Mouse (Mus musculus): ENCODE data around the gene Nfkbie. TPM values are rescaled to one million over a fixed set of nuclear protein-coding genes. Genes with fewer than 3 reads are reported as not detected.

Nfkbie gene
- total RNA-seq, 1 experiment from 2014 or later: 3.6 TPM

DNA sequence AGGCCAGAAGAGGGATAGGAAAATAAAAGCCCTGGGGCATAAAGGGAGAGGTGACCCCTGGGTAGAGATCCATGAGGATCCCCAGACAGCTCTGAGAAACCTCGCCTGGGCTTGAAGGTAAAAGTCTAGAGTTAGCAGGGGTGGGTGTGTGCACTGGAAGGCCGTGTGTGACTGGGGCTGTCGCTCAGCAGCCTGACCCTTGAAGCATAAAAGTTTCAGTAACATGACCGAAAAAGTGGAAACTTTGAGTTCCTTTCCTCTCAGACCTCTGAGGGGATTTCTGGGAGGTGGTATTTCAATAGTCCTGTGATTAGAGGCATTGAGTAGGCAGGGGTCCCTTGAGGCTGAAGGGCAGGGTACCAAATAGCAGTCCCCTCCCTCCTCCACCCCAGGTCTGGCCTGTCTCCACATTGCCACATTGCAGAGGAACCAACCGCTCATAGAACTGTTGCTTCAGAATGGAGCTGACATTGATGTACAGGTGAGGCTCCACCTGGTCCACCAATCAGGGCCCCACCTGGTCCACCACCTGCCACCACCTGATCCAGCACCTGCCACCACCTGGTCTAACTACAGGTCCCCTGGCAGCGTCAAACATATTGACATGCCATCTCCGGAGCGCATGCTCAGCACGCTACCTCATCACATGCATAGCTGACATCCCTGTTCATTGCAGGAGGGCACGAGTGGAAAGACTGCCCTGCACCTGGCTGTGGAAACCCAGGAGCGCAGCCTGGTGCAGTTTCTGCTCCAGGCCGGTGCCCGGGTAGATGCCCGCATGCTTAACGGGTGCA is 4.4 kb downstream of the Nfkbie start:
- DNase-seq: no peak

DNA sequence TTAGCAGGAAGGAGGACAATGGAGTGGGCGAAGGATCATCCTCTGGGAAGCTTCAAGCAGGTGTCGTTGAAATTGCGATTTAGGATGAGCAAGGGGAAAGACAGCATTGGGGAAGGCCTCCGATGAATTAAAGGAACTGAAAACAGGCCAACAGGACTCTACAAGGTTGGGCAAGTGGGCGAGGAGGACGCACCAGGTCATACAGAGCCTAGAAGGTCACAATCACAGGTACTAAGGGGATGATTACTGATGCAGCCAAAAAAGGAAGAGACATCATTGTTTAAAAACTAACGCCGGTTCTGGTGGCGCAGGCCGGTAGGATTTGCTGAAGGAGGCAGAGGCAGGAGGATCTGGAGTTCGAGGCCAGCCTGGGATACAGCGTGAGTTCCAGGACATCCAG is 7.7 kb downstream of the Nfkbie start:
- no peak for DNase-seq

DNA sequence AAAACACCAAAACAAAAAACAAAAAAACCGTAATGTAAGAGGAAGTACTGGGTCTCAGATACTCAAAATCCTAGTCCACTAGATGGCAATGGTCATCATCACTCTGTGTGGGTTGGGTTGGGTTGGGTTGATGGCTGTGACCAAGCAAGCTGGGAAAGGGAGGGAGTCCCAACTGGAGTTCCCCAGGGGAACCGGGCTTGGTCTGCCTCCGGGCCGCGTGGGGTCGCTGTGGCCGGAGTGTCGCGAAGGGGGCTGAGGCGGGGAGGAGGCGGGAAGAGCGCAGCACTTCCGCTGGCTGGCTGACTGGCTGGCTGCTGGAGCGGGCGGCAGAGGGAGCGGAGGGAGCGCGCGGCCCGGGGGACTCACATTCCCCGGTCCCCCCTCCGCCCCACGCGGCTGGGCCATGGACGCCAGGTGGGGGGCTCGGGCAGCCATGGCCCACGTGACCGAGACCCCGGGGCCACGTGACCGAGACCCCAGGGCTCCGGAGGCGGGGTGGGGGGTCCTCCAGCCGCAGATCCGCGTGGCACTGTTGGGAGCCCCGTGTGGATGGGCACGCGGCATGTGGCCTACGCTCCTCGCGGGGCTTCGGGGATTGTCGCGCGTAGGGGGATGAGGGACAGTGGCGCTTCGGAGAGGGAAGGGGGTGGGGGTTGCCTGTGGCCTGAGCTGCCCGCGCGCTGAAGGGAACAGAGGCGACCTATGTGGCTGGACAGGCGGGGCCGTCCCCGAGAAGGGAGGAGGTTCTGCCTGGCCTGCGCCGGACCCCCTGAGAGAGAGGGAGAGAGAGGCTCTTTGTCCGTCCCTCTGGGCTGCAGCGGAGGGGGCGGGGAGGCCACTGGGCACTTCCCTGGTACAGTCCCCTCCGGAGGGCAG is 8.4 kb downstream of the Nfkbie start, which contains the start of gene Slc35b2:
TSS of gene Slc35b2 (plus strand) at position 220 of the 876 bp plus-strand sequence.
- DNase-seq: peak; percentile 97

DNA sequence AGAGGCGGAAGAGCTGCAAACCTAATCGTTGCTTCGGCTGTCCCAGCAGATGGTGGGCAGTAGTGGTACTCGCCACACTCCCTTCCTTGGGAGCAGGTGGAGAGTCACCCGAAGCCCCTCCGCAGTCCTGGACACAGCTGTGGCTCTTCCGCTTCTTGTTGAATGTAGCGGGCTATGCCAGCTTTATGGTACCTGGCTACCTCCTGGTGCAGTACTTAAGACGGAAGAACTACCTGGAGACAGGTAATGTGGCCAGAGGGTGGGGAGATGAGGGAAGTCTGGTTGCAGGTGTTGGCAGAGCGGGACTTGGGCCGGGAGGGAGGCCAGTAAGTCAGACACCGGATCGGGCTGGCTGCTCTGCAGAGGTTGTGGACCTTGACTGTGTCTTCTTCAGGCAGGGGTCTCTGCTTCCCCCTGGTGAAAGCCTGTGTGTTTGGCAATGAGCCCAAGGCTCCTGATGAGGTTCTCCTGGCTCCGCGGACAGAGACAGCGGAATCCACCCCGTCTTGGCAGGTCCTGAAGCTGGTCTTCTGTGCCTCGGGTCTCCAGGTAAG is 9.1 kb downstream of the Nfkbie start:
- DNase-seq: no peak

DNA sequence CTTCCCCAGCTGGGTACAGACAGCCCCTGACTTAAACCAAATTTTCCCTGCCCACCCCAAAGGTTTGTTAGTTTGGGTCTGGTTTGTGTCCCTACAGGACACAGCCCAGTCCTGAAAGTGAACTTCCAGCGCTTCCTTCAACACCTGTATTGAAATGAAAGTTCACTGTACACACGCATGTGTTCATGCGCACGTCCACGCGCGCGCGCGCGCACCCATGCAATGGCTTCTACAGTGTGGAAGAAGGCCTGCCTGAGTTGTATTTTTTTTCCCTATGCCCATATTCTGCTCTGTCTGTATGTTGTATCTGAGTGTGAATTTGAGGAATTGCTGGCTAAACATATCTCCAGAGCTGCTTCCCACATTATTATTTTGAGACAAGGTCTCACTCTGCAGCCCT is 9.6 kb downstream of the Nfkbie start:
- DNase-seq: no peak

DNA sequence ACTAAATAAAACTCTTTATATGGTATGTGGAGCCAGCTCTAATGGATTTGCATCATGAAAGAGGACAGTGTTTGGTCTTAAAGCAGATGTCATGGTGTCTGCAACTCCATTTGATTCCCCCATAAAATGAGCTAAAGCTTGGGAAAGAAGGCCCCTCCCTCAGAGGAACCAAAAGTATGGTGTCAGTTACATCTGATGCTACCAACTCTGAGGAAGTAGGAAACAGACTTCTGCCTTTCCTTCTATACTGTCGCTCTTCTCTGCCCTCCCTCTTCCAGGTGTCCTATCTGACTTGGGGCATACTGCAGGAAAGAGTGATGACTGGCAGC is 10.5 kb downstream of the Nfkbie start:
- no peak for DNase-seq

DNA sequence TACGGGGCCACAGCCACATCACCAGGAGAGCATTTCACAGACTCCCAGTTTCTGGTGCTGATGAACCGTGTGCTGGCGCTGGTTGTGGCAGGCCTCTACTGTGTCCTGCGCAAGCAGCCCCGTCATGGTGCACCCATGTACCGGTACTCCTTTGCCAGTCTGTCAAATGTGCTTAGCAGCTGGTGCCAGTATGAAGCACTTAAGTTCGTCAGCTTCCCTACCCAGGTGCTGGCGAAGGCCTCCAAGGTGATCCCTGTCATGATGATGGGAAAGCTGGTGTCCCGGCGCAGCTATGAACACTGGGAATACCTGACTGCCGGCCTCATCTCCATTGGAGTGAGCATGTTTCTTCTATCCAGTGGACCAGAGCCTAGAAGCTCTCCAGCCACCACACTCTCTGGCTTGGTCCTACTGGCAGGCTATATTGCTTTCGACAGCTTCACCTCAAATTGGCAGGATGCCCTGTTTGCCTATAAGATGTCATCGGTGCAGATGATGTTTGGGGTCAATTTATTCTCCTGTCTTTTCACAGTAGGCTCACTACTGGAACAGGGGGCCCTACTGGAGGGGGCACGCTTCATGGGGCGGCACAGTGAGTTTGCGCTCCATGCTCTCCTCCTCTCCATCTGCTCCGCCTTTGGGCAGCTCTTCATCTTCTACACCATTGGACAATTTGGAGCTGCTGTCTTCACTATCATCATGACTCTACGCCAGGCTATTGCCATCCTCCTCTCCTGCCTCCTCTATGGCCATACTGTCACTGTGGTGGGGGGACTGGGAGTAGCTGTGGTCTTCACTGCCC is 11.1 kb downstream of the Nfkbie start:
- no peak for DNase-seq

DNA sequence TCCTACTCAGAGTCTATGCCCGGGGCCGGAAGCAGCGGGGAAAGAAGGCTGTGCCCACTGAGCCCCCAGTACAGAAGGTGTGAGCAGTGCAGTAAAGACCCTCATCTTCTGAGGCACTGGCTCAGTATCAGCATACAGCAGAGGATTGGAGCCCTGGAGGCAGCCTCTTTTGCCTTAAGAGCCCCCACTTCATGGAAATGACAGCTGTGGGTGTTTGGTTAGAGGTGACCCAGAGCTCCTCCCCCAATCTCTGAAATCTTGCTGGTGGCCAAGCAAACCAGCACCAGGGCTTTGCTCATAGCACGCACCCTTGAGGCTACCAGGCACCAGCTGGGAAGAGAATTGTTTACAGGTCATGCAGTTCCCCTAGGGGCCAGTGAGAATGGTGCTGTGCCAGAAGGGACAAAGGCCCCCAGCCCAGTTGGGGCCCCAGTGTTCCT is 11.7 kb downstream of the Nfkbie start:
- no peak for DNase-seq

DNA sequence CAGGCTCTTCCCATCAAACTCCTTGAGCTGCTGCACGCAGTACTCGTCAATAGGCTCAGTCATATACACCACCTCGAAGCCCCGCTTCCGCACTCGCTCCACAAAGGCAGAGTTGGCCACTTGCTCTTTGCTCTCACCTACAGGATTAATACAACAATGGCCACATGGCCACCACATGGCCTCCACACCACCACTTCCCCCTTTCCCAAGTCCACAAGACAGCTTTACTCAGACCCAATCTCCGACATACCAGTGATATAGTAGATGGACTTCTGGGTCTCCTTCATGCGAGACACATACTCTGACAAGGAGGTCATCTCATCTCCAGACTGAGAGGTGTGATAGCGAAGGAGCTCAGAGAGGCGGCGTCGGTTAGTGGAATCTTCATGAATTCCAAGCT is 13.5 kb downstream of the Nfkbie start:
- DNase-seq: no peak

DNA sequence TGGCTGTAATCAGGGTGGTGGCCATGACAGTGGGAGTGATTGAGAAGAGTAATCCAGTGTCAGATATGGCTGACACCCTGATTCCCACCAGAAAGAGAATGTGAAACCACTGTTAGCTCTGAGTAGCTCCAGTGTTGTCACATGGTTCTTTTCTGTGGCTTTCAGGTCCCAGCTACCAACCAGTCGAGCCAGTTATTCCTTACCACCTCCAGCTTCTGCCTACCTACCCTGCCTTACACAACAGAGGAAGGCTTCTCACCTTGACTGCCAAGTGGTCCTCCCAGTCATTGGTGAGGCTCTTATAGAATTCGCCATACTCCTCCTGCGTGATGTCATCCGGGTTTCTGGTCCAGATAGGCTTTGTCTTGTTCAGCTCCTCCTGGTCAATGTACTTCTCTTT is 14.5 kb downstream of the Nfkbie start:
- no peak for DNase-seq

DNA sequence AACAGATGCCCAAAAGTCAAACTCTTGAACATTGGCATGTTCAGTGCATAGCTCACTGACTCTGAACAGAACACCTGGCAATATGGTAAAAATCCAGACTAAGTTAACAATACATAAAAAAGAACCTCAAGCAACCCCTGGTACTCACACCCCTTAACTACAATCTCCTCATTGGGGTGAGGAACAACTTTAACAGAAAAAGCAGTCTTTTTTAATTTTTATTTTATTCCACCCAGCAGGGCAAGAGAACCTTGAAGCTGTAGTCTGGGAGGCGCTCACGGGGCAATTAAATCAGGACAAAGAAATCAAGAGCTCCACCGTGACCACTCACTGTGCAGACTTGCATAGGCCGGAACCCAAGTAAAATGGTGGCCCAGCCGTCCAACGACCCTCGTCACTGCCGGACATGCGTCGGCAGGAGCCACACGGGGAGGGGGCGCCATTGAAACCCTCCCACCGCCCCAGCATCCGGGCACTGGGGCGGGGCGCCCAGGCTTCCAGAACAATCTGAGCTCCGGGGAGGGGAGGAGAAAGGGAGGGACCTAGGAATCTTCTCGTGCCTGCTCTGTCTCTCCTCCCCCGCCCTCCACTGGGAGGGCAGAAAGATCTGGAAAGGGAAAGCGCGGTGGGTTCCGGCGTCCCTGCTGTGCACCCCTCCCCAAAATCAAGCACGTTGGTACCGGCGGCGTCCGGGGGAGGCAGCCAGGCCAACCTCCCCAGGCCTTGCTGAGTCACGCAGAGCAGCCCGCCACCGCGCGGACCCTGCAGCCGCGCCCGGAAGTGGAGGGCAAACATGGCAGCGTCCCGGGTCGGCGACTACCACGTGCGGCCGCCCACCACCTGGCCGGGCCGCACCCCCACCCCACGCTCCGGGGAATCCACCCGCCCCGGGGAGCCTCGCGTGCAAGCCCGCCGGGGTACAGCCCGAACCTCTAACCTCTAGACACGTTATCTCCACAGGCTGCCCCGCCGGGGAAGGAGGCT is 16.9 kb downstream of the Nfkbie start:
- DNase-seq: peak; percentile 79

DNA sequence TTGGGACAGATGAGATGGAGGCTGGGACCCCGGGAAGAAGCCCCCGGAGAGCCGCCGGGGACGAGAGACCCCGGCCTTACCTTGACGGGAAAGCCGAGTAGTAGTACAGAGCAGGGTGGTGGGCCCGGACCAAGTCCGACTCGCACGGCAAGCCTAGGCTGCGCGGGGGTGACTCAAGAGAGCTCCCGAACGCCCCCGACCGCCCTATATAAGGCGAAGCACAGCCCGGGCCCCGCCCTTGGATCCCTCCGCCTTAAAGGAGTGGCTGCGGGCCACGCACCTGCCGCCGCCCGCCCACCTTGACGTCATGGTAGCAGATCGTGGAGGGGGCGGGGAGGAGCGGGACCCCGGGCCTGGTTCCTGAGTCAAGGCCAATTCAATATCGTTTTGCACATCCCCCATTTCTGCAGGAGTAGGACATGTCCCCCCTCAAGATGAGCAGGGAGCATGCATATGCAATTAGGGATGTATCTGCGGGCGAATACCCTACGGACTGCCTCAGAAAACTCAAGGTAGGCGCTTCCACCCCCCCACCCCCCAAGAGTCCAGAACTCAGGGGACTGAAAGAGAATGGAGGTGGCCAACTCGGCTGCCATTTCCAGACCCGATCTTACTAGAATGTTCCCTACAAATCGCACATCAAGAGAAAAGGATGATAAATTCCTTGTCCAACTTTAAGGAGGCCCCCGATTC is 17.7 kb downstream of the Nfkbie start, which contains the start of gene Hsp90ab1:
TSS of gene Hsp90ab1 (minus strand) at position 185 of the 693 bp plus-strand sequence.
- DNase-seq: peak; percentile 99

DNA sequence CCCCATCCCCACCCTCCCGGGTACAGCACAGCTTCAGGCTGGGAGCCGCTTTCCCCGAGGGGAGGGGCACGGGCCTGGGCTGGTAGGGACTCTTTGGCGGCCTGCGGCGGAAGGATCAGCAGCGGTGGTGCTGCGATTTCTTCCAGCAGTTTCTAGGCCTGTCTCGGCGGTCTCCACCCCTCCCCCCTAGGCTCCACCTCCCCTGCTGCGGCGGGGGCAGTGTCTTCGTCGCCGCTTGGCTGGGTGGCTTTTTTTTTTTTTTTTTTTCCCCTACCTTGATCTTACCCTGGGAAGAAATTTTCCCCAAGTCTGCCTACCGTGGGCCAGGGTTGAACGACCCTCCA is 18.2 kb downstream of the Nfkbie start:
- peak; percentile 97 for DNase-seq

DNA sequence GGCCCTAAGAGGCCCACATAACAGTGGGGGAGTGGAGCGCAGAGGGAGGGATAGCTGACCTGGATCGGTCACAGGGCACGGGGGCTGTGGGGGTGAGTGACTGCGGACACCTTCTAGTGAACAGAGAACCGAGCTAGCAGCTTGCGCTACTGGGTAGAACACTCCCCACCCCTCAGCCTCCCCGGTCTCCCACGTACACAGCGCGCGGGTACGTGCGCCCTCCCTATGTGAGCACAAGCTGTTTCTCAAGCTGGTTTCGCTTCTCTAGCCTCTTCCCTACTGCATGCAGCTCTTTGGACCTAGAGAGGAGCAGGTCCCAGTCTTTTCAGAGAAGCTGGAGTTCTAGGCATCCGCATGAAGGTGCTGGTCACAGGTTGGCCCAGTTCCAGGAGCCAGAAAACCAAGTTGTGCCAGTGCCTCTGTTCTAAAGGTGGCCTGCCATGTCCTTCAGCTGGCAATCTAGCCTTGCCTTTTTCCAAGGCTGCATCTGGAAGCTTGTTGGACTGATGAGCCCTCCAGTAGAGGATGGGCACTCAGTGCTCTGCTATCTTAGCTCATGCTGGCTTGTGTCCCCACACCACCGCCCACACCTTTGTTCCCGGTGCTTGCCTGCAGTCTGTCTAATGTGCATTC is 18.7 kb downstream of the Nfkbie start:
- DNase-seq: peak; percentile 75

DNA sequence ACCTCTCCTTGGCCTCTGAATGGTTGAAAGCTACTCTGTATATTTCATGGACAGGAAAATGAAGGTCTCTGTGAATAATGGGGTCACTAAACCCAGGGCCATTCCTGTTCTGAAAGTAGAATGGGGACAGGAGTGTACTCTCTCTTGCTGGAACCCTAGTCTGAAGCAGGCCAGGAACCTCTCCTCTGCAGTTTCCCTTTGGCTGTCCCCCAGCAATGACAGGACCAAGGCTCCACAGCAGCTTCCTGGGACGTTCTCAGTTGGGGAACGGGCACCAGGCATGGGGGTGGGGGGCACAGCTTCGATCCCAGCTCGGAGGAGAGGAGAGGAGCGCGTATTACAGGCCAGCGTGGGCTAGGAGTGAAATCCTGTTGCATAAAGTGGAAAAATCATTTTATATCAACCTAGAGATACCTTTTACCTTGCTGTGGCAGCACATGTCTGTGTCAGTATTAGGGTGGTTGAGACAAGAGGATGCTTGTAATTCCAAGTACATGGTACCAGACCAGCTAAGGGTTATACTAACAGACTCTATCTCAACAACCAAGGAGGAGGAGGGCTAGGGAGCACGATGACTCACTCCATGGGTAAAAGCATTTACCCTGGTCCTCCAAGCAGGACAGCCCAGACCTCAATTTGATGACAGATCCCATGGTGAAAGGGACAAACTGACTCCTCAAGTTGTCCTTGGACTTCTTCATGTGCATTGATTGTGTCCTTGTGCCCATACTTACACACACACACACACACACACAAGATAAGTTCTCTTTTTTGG is 19.8 kb downstream of the Nfkbie start:
- no peak for DNase-seq

DNA sequence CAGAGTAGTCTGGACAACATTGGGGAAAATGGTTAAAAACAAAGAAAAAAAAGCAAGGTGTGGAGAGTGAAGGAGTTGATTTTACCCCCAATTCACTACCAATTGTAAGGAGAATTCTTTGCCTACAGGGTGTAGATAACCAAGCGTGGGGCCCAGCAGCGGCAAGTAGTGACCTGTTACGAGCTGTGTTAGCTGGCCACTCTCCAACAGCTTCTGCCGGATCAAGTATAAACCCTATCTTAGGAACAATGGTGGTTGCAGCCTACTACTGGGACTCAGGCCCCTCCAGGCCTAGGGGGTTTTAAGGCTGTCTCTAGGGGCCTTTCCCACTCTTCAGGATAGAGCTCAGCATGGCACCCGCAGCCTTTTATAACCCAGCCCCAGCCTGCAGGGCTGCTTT is 22.7 kb downstream of the Nfkbie start:
- DNase-seq: no peak

DNA sequence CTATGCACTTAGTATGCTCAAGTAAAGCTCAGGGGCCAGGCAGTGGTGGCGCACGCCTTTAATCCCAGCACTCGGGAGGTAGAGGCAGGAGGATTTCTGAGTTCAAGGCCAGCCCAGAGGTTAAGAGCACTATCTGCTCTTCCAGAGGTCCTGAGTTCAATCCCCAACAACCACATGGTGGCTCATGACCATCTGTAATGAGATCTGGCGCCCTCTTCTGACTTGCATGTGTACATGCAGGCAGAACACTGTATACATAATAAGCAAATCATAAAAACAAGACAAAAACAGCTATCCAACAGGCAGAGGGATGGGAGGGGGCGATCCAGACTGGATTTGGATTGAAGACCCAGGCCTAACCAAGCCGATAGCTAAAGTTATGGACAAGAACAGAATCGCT is 23.3 kb downstream of the Nfkbie start:
- DNase-seq: no peak

DNA sequence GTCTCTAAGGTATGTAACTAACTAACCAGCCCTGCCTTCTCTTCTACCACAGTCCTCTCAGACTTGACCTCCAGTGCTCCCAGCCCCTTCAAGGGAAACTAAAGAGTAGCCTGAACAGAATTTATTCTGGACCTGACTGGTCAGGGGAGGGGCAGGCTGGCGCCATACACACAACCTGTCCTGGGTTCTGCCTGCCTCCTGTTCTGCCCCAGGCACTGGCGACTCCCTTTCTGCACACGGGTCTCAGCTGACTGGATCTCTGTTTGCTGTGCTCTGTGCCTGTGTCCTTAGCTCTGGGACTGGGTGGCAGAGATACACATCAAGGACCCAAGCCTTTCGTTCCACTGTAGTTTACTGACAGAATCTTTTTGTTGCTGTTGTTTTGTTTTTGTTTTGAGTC is 24.1 kb downstream of the Nfkbie start:
- DNase-seq: no peak

DNA sequence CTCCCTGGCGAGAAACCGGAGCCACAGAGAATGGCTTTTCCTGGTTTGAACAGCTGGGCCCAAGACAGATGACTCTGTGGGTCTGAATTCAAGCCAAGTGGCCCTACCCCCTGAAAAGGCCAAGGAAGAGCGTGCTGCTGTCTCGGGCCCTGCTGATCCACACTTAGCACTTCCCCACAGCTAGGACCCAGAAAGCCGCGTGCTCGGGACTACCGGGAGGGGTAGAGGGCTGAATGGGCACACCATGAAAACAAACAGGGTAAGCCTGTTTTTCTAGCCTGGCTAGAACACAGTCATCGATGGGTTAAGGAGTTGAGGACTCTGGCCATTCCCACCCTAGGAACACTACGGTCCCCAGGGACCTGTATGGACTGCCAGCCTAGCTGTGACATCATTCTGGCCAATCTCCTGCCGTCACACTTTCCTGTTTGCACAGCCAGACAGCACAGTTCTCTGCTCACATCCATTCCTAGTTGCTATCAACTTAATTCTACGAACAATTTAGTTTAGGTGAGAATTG is 25.5 kb downstream of the Nfkbie start:
- DNase-seq: peak; percentile 31

All from adrenal gland, postnatal 25 days (tissue).